Mouse (Mus musculus) monocyte, adult 59 days (primary cell): Measurements from ENCODE around the gene Gm20816. TPM values are rescaled to one million over a fixed set of nuclear protein-coding genes. Genes with fewer than 3 reads are reported as not detected.

Experiments used
- total RNA-seq, 2 experiments: library from RNA; stranded (reverse); gene quantifications; one replicate each; pipeline ENCODE4 v1.2.4; 2023

Gm20816 gene
- total RNA-seq = not detected

DNA sequence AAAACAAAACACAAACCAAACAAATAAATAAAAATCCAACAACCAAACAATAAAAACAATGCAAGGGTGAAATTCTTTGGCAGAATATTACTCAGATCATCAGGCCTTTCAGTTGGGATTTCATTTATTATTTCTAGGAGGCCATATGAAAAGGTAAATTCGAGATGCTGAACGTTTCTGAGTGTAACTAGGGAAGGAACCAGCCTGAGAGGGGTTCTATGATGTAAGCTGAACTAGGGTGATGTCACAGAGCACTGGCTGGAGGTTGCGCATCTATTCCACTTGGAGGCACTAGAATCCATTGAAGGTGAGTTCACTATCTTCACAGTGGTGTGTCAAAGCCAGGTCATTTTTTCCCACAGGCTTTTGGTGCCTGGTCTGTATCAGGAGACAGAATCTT lies at the start of gene Gm20816:
Gene Gm20816, plus strand, starts transcription at position 301 of the 400 bp plus-strand sequence.

Other genes with a start within 250 kb of the Gm20816 start
- gene Gm20937, start 243.1 kb upstream of the Gm20816 start, total RNA-seq = not detected